8 mouse cellular contexts compared by ENCODE assay signal in the genomic region with DNA sequence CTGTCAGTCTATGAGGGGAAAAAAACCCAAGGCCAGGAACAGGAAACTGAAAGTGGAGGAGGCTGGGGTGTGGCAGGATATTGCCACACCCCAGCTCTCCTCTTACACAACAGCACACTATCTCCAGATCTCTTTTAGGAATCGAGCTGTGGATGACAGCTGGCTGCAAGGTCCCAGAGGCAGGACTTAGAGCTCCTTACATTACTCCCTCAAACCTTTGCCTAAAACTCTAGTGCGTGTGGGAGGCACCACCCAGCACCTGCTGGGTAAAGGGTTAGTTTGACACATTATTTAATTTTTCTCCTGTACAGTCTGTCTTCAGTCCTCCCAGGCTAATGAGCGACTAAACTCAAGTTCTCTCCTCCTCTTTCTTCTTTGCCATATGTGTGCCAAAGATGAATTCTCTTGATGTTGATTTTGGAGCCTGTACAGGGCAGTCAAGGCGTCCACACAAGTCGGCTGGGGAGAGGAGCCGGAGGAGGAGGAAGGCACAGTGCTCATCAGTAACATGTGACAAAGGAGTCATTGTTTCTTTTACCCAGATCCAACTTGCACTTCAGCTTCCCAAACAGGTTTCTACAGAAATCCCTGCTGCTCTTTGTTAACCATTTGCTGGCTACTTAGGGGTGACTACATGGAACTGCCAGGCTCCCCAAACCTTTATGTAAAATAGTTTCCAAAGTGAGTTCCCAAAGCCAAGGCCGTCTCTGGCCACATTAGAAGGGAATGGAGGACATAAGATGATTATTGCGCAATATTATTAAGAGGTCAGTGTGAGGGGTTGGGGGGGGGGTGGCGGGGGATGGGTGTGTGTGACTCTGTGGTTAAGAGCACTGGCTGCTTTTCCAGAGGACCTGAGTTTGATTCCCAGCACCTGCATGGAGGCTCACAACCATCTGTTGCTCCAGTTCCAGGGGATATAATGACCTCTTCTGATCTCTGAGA. TPM values are rescaled to one million over a fixed set of nuclear protein-coding genes. Genes with fewer than 3 reads are reported as not detected.
DNase-seq lines count a peak whose midpoint lies in the region; ATAC-seq lines count a peak whose summit lies in the region.

No protein-coding gene starts in this region.

- ATAC-seq in common myeloid progenitor, adult 5-6 weeks (replicated peaks; ENCODE audit: low read depth, poor library complexity, severe bottlenecking), result peak; percentile 38

- intact Hi-C loops in left cerebral cortex, postnatal 10 days (cut with DNase I), result no loop called here
- intact Hi-C loops in left cerebral cortex, postnatal 14 days (cut with DNase I), result no loop called here

- peak; percentile 32 to 44 for DNase-seq in spleen, postnatal 10 days (ENCODE audit: low spot score in 2 of 2)
- no peak for DNase-seq in spleen, postnatal 14 days (ENCODE audit: low spot score in 2 of 2)
- peak; percentile 42 for DNase-seq in kidney, adult 18-20 months
- DNase-seq in lung, postnatal 14 days, result peak; percentile 51
- DNase-seq in left cerebral cortex, postnatal 10 days (ENCODE audit: extremely low spot score in 1 of 2, low spot score in 2 of 2), result no peak
- no peak for DNase-seq in cerebellum, adult 8-10 months
- DNase-seq in left cerebral cortex, postnatal 14 days (ENCODE audit: low spot score in 2 of 2), result no peak

RNA-seq across cellular contexts. Expression of gene H2-T24, which starts 3.6 kb away (rescaled TPM):
- total RNA-seq in common myeloid progenitor, adult 5-6 weeks (2017), result 15.3 and 16.4 TPM in 2 replicates
- total RNA-seq in left cerebral cortex, postnatal 10 days (2021), result under 1 TPM; 0.49 to 0.57 TPM
- total RNA-seq in left cerebral cortex, postnatal 14 days (2021), result 1 to 10 TPM; 1.0 to 1.1 TPM

RNA-seq across cellular contexts. Expression of gene H2-T23, which starts 8.7 kb away (rescaled TPM):
- total RNA-seq in common myeloid progenitor, adult 5-6 weeks (2017), result 128 and 151 TPM in 2 replicates
- 1 to 10 TPM; 2.3 to 2.7 TPM for total RNA-seq in left cerebral cortex, postnatal 10 days (2021)
- total RNA-seq in left cerebral cortex, postnatal 14 days (2021), result 1 to 10 TPM; 3.8 to 4.6 TPM

RNA-seq across cellular contexts. Expression of gene H2-T22, which starts 18.6 kb away (rescaled TPM):
- total RNA-seq in common myeloid progenitor, adult 5-6 weeks (2017), result 42.8 and 48.6 TPM in 2 replicates
- 1 to 10 TPM; 5.7 to 6.1 TPM for total RNA-seq in left cerebral cortex, postnatal 10 days (2021)
- total RNA-seq in left cerebral cortex, postnatal 14 days (2021), result 1 to 10 TPM; 4.3 to 6.7 TPM

RNA-seq across cellular contexts. Expression of gene Gm6034, which starts 18.8 kb away (rescaled TPM):
- total RNA-seq in common myeloid progenitor, adult 5-6 weeks (2017), result not detected in 2 replicates
- total RNA-seq in left cerebral cortex, postnatal 10 days (2021), result not detected
- total RNA-seq in left cerebral cortex, postnatal 14 days (2021), result not detected

RNA-seq across cellular contexts. Expression of gene Gm11127, which starts 34.2 kb away (rescaled TPM):
- total RNA-seq in common myeloid progenitor, adult 5-6 weeks (2017), result 0.05 TPM in 1 of 2 replicates, not detected in the other
- not detected for total RNA-seq in left cerebral cortex, postnatal 10 days (2021)
- under 1 TPM; 0.55 to 0.57 TPM for total RNA-seq in left cerebral cortex, postnatal 14 days (2021)

Comparison
In these comparisons a context has a peak if more than half of its experiments do, and no peak if none do; other contexts are left out.
1. DNase-seq: peak in spleen, postnatal 10 days (2 of 2), kidney, adult 18-20 months (single experiment) and lung, postnatal 14 days (single experiment); none in spleen, postnatal 14 days (0 of 2), left cerebral cortex, postnatal 10 days (0 of 2), cerebellum, adult 8-10 months (single experiment) and left cerebral cortex, postnatal 14 days (0 of 2).
2. RNA of gene H2-T23, which starts 8.7 kb away (total RNA-seq): 128 to 151 TPM in common myeloid progenitor, adult 5-6 weeks; 3.8 to 4.6 TPM in left cerebral cortex, postnatal 14 days and 2.3 to 2.7 TPM in left cerebral cortex, postnatal 10 days; every median in the first group is over 10 times any median in the second.